Mouse (Mus musculus) embryonic facial prominence, embryonic 12.5 days (tissue): Measurements from ENCODE around the gene Btbd9. TPM values are rescaled to one million over a fixed set of nuclear protein-coding genes. Genes with fewer than 3 reads are reported as not detected.

ENCODE experiments used
- ATAC-seq: fragments of 200-750 bp; cut with Nextera tagmentation; 2 replicates; pipeline ENCODE4 v1.8.0; 2017; ENCODE audit not compliant: insufficient number of reproducible peaks, insufficient read depth, low FRiP score, low TSS enrichment
- H3K27ac ChIP-seq: fragments of 300-500 bp; sonication (generic); 2 replicates; pipeline ENCODE4 v1.5.1; 2016; ENCODE audit warnings: mild to moderate bottlenecking
- H3K27me3 ChIP-seq: fragments of 300-500 bp; sonication (generic); 2 replicates; pipeline ENCODE4 v1.6.1; 2016; ENCODE audit warnings: mild to moderate bottlenecking, moderate library complexity
- H3K36me3 ChIP-seq: fragments of 300-500 bp; sonication (generic); 2 replicates; pipeline ENCODE4 v1.6.1; 2016; ENCODE audit warnings: mild to moderate bottlenecking
- H3K4me1 ChIP-seq: fragments of 300-500 bp; sonication (generic); 2 replicates; pipeline ENCODE4 v1.6.1; 2016
- H3K4me2 ChIP-seq: fragments of 300-500 bp; sonication (generic); replicated peaks from 2 replicates; pipeline ENCODE4 v1.6.1; 2016; ENCODE audit warnings: mild to moderate bottlenecking, moderate library complexity
- H3K4me3 ChIP-seq: fragments of 300-500 bp; sonication (generic); 2 replicates; pipeline ENCODE4 v1.5.1; 2016; ENCODE audit warnings: mild to moderate bottlenecking
- H3K9ac ChIP-seq: fragments of 300-500 bp; sonication (generic); 2 replicates; pipeline ENCODE4 v1.6.1; 2016; ENCODE audit warnings: mild to moderate bottlenecking, moderate library complexity
- H3K9me3 ChIP-seq: fragments of 300-500 bp; sonication (generic); 2 replicates; pipeline ENCODE4 v1.6.1; 2016; ENCODE audit warnings: mild to moderate bottlenecking, moderate library complexity
- WGBS: fragments of 180-500 bp; shearing (Covaris S2); methylation state at CpG from one replicate; pipeline ENCODE4 v1.1.7; 2016; 5-methylcytosine and 5-hydroxymethylcytosine counted together
- polyA plus RNA-seq: library from polyadenylated mRNA; unstranded; fragments of >200 nt; fragmentation: Nextera tagmentation; extraction: Ambion mirVana; gene quantifications from 2 replicates; pipeline ENCODE4 v1.2.1, GENCODE M21; 2016

The Btbd9 gene
- polyA plus RNA-seq, 1 experiment from 2014 or later: 71.6 TPM

DNA sequence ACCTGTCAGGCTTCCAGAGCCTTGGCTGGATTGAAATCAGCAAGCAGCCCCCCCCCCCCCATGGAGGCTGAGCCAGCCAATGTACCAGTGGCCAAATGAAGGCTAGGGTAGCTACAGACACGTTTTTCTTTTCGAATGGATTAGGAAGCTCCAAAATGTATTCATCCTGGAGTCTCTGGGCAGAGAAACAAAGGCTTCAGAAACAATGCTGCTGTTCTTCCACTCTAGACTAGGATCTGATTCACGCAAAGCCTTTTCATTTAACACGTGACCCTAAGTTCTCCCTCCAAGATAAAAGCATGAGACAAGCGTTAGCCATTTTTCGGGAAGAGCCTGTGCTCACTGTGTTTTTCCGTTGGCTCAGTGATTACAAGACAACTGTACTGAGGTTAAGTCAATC is 86.7 kb downstream of the Btbd9 start:
- H3K9ac ChIP-seq: no peak overlapping the region
- no peak overlapping the region for H3K27ac ChIP-seq
- ATAC-seq: no peak
- no peaks in the 10 kb centered on the region for H3K27me3 ChIP-seq
- H3K9me3 ChIP-seq: no peaks in the 10 kb centered on the region
- no peak overlapping the region for H3K4me3 ChIP-seq
- 67% methylated on average over 7 of the region's 7 CpGs for WGBS
- no peak overlapping the region for H3K4me2 ChIP-seq
- H3K36me3 ChIP-seq: no peaks in the 10 kb centered on the region
- H3K4me1 ChIP-seq: no peaks in the 10 kb centered on the region

DNA sequence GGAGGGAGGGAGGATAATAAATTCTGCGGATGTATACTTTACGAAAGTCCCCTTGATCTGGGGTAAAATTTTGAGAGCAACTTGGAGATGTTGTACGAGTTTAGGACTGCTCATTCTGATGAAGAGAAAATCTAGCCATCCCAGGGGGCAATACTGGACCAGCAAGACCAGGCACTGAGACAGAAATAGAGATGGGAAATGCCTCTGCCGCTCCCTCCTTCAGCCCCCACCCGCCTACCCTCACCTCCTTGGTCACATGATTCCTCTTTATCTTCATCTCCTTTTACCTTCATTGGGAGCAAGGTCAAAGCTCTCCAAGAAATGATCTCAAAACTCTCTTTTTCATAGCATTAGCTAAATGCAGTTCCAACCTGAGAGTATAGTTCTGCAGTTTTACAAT is 88.6 kb downstream of the Btbd9 start:
- H3K9ac ChIP-seq: no peak overlapping the region
- no peak overlapping the region for H3K4me2 ChIP-seq
- H3K9me3 ChIP-seq: no peaks in the 10 kb centered on the region
- H3K4me3 ChIP-seq: no peak overlapping the region
- WGBS: 81% methylated on average over 5 of the region's 5 CpGs
- no peak overlapping the region for H3K27ac ChIP-seq
- ATAC-seq: no peak
- no peaks in the 10 kb centered on the region for H3K27me3 ChIP-seq
- H3K36me3 ChIP-seq: no peaks in the 10 kb centered on the region
- H3K4me1 ChIP-seq: no peaks in the 10 kb centered on the region

DNA sequence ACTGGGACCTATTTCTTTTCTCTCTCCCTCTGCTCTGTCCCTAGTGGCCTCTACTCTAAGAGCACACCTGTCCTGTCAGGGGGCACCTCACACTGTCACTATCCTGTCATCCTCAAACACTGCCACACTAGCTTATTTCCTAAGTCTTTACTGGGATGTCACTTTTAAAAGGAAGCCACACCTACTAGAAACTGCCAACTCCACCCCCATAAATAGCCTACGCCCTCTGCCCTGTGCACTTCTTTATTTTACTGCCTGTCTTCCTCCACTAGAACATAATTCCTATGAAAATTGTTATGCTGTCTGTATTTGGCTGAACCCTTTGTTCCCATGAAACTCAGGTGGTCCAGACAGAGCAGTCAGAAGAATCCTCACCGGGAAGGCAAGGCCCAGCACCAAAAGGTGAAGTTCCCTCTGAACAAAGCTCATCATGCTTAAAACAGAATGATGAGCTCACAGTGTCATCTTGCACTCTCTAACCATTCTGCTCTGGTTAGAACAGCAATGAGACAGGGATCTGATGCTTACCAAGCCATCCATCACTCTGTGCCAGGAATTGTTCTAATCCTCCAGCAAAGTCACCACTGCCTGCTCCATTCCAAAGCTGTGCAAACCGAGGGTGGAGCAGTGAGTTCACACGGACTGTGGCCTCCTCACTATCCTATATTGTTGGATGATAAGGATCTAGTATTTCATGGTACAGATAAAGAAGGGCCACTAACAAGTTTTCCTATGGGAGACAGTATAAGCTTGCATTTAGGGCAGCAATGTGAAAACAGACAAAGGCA is 91.0 kb downstream of the Btbd9 start:
- Histone ChIP-seq H3K27me3 (no peaks in the 10 kb centered on the region), H3K36me3 (no peaks in the 10 kb centered on the region; the same call in 1 of the 2 replicates), H3K4me3 (no peak overlapping the region), H3K9me3 (no peaks in the 10 kb centered on the region), H3K9ac (no peak overlapping the region), H3K4me1 (no peaks in the 10 kb centered on the region), H3K4me2 (no peak overlapping the region), H3K27ac (no peak overlapping the region)
- 79% methylated on average over 4 of the region's 4 CpGs for WGBS
- no peak for ATAC-seq

DNA sequence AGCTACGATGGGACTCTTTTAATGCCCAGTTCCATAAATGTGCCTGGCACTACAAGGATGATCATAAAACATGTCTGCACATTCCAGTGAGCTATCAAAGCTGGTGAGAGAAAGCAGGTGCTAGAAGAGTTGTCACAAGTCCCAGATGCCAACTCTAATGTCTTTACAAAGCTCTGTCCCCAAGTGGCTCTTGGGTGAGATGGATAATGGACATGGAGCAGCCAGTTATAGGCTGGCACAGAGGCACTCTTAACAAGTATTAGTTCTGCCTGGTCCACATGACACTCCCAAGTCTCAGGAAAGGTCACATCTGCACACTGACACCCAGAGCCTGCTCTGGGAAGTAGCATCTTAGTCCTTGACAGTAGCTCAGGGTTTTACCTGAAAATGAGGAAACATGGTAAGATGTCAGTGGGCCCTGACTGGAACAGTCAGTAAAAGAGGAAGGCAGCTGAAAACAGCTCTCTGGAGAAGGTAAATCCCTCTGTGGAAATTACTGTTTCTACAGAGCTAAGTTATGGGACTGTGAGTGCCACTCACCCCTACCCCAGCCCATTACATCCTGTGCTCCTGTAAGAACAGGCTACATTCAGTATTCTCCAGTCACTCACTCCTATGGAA is 91.7 kb downstream of the Btbd9 start:
- no peaks in the 10 kb centered on the region for H3K4me1 ChIP-seq
- WGBS: 98% methylated on average over 1 of the region's 1 CpGs
- H3K9ac ChIP-seq: no peak overlapping the region
- no peak overlapping the region for H3K27ac ChIP-seq
- H3K4me2 ChIP-seq: no peak overlapping the region
- ATAC-seq: no peak
- H3K9me3 ChIP-seq: no peaks in the 10 kb centered on the region
- no peak overlapping the region for H3K4me3 ChIP-seq
- H3K27me3 ChIP-seq: no peaks in the 10 kb centered on the region
- H3K36me3 ChIP-seq: no peaks in the 10 kb centered on the region; the same call in 1 of the 2 replicates

DNA sequence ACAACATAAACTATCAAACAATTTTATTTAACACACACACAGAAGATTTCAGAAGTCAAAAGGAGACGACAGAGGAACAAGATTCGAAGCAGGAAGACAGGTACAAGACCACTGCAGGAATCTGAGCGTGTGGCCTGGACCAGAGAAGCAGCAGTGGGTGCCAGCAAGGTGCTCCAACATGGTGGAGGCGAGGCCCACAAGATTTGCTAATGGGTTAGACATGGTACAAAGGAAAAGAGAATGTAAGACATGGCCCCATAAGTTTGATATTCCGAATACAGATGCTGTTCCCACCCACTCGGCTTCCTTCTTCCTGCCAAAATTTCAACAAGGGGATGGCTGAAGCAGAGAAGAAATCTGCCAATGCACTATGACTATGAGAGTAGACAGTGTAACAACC is 94.5 kb downstream of the Btbd9 start:
- no peaks in the 10 kb centered on the region for H3K27me3 ChIP-seq
- H3K36me3 ChIP-seq: no peaks in the 10 kb centered on the region; the same call in 1 of the 2 replicates
- H3K9ac ChIP-seq: no peak overlapping the region
- no peak overlapping the region for H3K4me2 ChIP-seq
- H3K4me3 ChIP-seq: no peak overlapping the region
- no peak overlapping the region for H3K27ac ChIP-seq
- WGBS: 93% methylated on average over 6 of the region's 6 CpGs
- H3K4me1 ChIP-seq: no peaks in the 10 kb centered on the region
- ATAC-seq: no peak
- no peaks in the 10 kb centered on the region for H3K9me3 ChIP-seq

DNA sequence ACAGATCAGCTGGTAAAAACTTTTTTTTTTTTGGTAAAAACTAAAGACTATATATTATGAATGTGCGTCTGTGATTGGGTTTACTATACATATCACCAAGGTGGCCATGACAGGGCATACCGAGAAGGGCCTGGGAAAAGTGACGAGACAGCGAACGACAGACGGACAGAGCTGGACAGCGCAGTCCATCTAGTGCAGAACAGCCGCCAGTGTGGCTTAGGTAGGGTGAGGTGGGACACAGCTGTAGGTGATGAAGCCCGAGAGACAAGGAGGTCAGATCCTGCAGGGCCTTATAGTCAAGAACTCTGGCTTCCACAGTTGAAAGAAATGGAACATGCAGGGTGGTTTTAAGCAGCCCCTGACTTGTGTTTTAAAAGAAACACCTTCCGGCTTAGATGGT is 94.9 kb downstream of the Btbd9 start:
- WGBS: 93% methylated on average over 10 of the region's 10 CpGs
- H3K27me3 ChIP-seq: no peaks in the 10 kb centered on the region
- no peak overlapping the region for H3K4me2 ChIP-seq
- no peak overlapping the region for H3K27ac ChIP-seq
- no peak overlapping the region for H3K4me3 ChIP-seq
- H3K9ac ChIP-seq: no peak overlapping the region
- H3K36me3 ChIP-seq: no peaks in the 10 kb centered on the region; the same call in 1 of the 2 replicates
- H3K9me3 ChIP-seq: no peaks in the 10 kb centered on the region
- no peak for ATAC-seq
- no peaks in the 10 kb centered on the region for H3K4me1 ChIP-seq

DNA sequence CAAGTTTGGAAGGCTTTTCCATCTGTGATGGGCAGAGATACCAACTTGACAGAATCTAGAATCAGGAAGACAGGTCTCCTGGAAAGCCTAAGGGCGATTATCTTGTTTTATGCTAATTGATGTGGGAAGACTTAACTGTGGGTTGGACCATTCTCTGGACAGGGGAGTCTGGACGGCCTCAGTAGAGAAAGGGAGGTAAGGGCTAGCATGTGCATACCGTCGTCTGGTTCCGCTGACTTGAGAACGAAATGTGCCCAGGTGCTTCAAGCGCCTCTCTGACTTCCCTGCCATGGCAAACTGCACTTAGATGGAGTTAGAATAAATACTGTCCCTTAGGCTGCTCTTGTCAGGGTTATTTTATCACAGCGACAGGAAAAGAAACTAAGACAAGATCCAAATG is 95.9 kb downstream of the Btbd9 start:
- no peak for ATAC-seq
- H3K27ac ChIP-seq: no peak overlapping the region
- H3K27me3 ChIP-seq: no peaks in the 10 kb centered on the region
- H3K4me1 ChIP-seq: no peaks in the 10 kb centered on the region
- H3K4me2 ChIP-seq: no peak overlapping the region
- no peaks in the 10 kb centered on the region; the same call in 1 of the 2 replicates for H3K36me3 ChIP-seq
- H3K9ac ChIP-seq: no peak overlapping the region
- H3K4me3 ChIP-seq: no peak overlapping the region
- 83% methylated on average over 8 of the region's 8 CpGs for WGBS
- H3K9me3 ChIP-seq: no peaks in the 10 kb centered on the region

DNA sequence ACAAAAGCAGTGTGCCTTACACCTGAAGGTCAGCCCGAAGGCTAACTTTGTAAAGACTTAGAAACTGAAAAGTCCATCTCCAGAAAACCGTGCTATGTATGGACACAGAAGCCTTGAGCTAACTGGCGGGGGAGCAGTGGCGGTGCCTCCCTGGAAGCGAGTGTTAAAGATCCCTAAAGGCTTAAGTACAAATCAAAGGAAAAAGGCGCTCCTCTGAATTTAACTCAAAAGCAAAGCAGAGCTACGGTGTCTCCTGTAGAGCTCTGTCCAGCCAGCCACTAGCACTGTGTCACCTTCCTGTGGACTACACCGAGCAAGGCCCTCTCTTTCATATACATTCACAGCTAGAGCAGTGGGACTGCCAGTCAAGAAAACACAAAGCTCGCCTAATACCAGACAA is 98.1 kb downstream of the Btbd9 start:
- Histone ChIP-seq H3K36me3 (no peaks in the 10 kb centered on the region; the same call in 1 of the 2 replicates), H3K9me3 (no peaks in the 10 kb centered on the region), H3K27me3 (no peaks in the 10 kb centered on the region), H3K9ac (no peak overlapping the region), H3K27ac (no peak overlapping the region), H3K4me2 (no peak overlapping the region), H3K4me1 (no peaks in the 10 kb centered on the region), H3K4me3 (no peak overlapping the region)
- 81% methylated on average over 9 of the region's 9 CpGs for WGBS
- no peak for ATAC-seq

DNA sequence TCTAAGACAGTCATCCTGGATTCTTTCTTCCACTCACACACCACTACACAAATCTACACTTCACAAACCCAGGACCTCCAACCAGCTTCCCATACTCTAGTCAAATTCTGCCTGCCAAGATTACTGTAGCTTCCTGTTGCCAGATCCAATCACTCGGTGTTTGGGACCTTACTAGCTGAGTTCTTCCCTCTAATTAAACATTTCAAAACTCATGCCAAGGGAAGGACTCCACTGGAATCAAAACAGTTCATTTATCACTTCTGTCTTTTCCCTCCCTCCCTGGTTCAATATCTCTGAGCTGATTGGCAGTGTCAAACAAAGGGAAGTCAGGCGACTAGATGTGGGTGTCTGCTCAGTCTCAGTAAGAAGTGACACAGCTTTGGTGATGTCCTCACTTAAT is 101.7 kb downstream of the Btbd9 start:
- H3K9ac ChIP-seq: no peak overlapping the region
- no peaks in the 10 kb centered on the region for H3K36me3 ChIP-seq
- no peaks in the 10 kb centered on the region for H3K9me3 ChIP-seq
- H3K4me2 ChIP-seq: no peak overlapping the region
- WGBS: 68% methylated on average over 2 of the region's 2 CpGs
- no peak overlapping the region for H3K27ac ChIP-seq
- ATAC-seq: no peak
- peaks cover 14% of the 10 kb centered on the region; the same call in 1 of the 2 replicates for H3K4me1 ChIP-seq
- no peak overlapping the region for H3K4me3 ChIP-seq
- H3K27me3 ChIP-seq: no peaks in the 10 kb centered on the region

DNA sequence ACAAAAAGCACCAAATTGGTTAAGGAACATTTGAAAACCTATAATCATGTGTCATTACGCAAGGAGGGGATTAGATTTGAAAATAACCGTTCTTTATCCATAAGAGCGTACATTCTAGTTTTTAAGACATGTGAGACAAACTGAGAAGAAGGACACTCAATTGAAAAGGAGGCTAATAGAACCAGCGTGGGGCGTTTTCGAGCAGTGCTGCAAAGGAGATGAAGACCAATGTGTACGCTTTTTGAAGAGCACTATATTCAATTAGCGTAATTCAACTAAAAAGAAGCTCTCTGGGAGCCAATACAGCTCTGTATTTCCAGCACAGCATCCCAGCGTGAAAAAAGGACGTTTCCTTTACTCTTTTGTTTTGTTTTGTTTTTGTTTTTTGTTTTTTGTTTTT is 103.5 kb downstream of the Btbd9 start:
- Histone ChIP-seq H3K27me3 (no peaks in the 10 kb centered on the region), H3K4me1 (peaks cover 17% of the 10 kb centered on the region; the same call in 1 of the 2 replicates), H3K9me3 (no peaks in the 10 kb centered on the region), H3K27ac (no peak overlapping the region), H3K4me2 (no peak overlapping the region), H3K9ac (no peak overlapping the region), H3K4me3 (no peak overlapping the region), H3K36me3 (no peaks in the 10 kb centered on the region)
- 86% methylated on average over 10 of the region's 10 CpGs for WGBS
- ATAC-seq: no peak

DNA sequence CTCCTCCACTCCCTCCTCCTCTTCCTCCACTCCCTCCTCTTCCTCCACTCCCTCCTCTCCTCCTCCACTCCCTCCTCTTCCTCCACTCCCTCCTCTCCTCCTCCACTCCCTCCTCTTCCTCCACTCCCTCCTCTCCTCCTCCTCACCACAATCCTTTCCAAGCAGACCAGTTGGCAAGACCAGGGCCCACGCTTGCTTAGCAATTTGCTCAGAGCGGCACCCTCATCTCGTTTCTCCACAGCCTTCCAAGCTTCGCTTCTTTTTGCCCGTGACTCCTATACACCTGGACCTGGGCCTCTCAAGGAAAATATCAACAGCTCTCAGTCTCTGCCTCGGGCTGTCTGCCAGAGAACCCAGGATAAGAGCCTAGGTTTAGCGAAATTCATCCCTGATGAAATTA is 104.8 kb downstream of the Btbd9 start:
- WGBS: 69% methylated on average over 7 of the region's 7 CpGs

DNA sequence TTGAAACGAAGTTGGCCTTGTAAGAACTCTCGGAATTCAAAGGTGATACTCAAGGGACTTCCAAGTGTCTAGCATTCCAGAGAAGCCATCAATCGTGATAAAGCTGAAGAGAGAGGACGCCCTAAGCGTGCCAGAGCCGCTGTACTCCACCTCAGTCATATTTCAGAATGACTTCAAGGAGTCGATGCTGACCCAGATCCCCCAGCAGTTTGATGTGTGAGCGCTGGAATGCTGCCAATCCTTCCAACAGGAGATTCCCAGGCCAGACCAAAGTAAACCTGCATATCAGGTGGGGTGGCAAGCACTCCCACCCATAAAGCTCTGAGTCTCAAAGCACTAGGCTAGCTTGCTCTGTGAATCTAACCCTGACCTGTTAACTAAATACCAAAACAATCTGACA is 105.5 kb downstream of the Btbd9 start:
- Histone ChIP-seq H3K27ac (no peak overlapping the region), H3K4me3 (no peak overlapping the region), H3K36me3 (no peaks in the 10 kb centered on the region), H3K9me3 (no peaks in the 10 kb centered on the region), H3K4me1 (peaks cover 21% of the 10 kb centered on the region; the same call in 1 of the 2 replicates), H3K27me3 (no peaks in the 10 kb centered on the region), H3K9ac (no peak overlapping the region), H3K4me2 (no peak overlapping the region)
- no peak for ATAC-seq
- WGBS: 52% methylated on average over 8 of the region's 8 CpGs

More for the DNA sequence above, 104.8 kb downstream of the Btbd9 start:
- Histone ChIP-seq H3K36me3 (no peaks in the 10 kb centered on the region), H3K27me3 (no peaks in the 10 kb centered on the region), H3K9me3 (no peaks in the 10 kb centered on the region), H3K4me3 (no peak overlapping the region), H3K4me2 (no peak overlapping the region), H3K9ac (no peak overlapping the region), H3K4me1 (peaks cover 21% of the 10 kb centered on the region; the same call in 1 of the 2 replicates), H3K27ac (no peak overlapping the region)
- no peak for ATAC-seq
